Mouse (Mus musculus) right cerebral cortex, postnatal 36 days (tissue): ENCODE measurements around the gene Exosc9.
A peak's percentile ranks its signal among the peaks of the same experiment; 100 is the strongest.

Source experiments
- DNase-seq, 2 experiments: peaks; one replicate each; pipeline ENCODE4 v3.0.0; 2022; ENCODE audit warnings: low spot score in 2 of 2, mixed read lengths in 1 of 2

Exosc9 gene

GRCm38 (mm10) chr3:36552406-36553047 is at the start of gene Exosc9:
Gene Exosc9 (plus strand): TSS chr3:36552606.
- DNase-seq: peak; percentile 92 to 94

- no peak for DNase-seq
These were observed 47.1 kb upstream of the Exosc9 start for GRCm38 (mm10) chr3:36505306-36505705.

GRCm38 (mm10) chr3:36505809-36506735 is 46.3 kb upstream of the Exosc9 start:
- DNase-seq: no peak

GRCm38 (mm10) chr3:36511491-36511890 is 40.9 kb upstream of the Exosc9 start:
- no peak for DNase-seq

- DNase-seq: peak; percentile 48 to 86
These were observed 36.2 kb upstream of the Exosc9 start for GRCm38 (mm10) chr3:36516196-36516595.

GRCm38 (mm10) chr3:36521073-36522060 is 31.0 kb upstream of the Exosc9 start, which contains the start of gene Gm11549:
Gene Gm11549 (minus strand): TSS chr3:36521813.
- no peak for DNase-seq

GRCm38 (mm10) chr3:36522137-36522536 is 30.3 kb upstream of the Exosc9 start:
- DNase-seq: no peak

- no peak for DNase-seq
These were observed 27.9 kb upstream of the Exosc9 start for GRCm38 (mm10) chr3:36524466-36524865.

GRCm38 (mm10) chr3:36530345-36530744 is 22.1 kb upstream of the Exosc9 start:
- DNase-seq: peak; percentile 73 to 83

- DNase-seq: no peak
These were observed 21.6 kb upstream of the Exosc9 start for GRCm38 (mm10) chr3:36530781-36531180.

- no peak for DNase-seq
These were observed 21.2 kb upstream of the Exosc9 start for GRCm38 (mm10) chr3:36531242-36531641.

- no peak for DNase-seq
These were observed 20.3 kb upstream of the Exosc9 start for GRCm38 (mm10) chr3:36531979-36532542.

- no peak for DNase-seq
These were observed 19.7 kb upstream of the Exosc9 start for GRCm38 (mm10) chr3:36532738-36533137.

- no peak for DNase-seq
These were observed 19.2 kb upstream of the Exosc9 start for GRCm38 (mm10) chr3:36533201-36533672.

- DNase-seq: no peak
These were observed 16.4 kb upstream of the Exosc9 start for GRCm38 (mm10) chr3:36536041-36536440.

GRCm38 (mm10) chr3:36537701-36538470 is 14.5 kb upstream of the Exosc9 start:
- no peak for DNase-seq

GRCm38 (mm10) chr3:36540756-36541155 is 11.7 kb upstream of the Exosc9 start:
- DNase-seq: no peak

GRCm38 (mm10) chr3:36541399-36541798 is 11.0 kb upstream of the Exosc9 start:
- DNase-seq: no peak

GRCm38 (mm10) chr3:36544961-36545360 is 7.4 kb upstream of the Exosc9 start:
- DNase-seq: no peak

- no peak for DNase-seq
These were observed 1.1 kb upstream of the Exosc9 start for GRCm38 (mm10) chr3:36551343-36551742.
